Mouse (Mus musculus) thymus, adult 2 months (tissue): Measurements from ENCODE around the gene Cbfa2t2.

Source experiments
- CTCF ChIP-seq: fragments of 200-500 bp; IDR thresholded peaks from 2 replicates; pipeline ENCODE4 v1.5.1; 2012; ENCODE audit warnings: mild to moderate bottlenecking, control low read depth, low read length, moderate library complexity, borderline replicate concordance; ENCODE audit not compliant: control insufficient read depth, poor library complexity, insufficient read depth; ENCODE audit errors: extremely low read depth
- POLR2A ChIP-seq: fragments of 200-500 bp; IDR thresholded peaks from 2 replicates; pipeline ENCODE4 v1.6.1; 2012; ENCODE audit warnings: mild to moderate bottlenecking, low read length, control low read depth, moderate library complexity; ENCODE audit not compliant: control insufficient read depth, poor library complexity, insufficient read depth; ENCODE audit errors: extremely low read depth

DNA sequence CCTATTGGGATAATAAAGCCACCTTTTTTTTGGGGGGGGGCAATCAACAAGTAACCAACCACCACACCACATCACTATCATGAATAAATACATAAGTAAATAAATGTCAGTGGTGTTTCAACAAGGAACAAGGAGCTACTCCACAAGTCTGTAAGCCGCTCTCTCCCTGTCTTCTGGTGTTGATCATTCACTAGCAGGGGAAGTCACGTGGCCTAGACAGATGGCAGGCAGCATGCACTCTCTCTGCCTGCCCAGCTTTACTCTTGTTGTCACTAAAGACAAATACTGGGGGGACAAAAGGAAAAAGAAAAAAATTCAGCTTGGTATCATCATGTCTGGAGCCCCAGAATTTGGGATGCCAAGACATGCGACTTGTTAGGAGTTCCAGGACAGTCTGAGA lies 2.9 kb upstream of the Cbfa2t2 start:
- TF ChIP-seq POLR2A, result no peak
- no peak for TF ChIP-seq CTCF
